Mouse (Mus musculus): ENCODE measurements around the gene Ccdc92b. TPM values are rescaled to one million over a fixed set of nuclear protein-coding genes. Genes with fewer than 3 reads are reported as not detected.
A peak's percentile ranks its signal among the peaks of the same experiment; 100 is the strongest.

Ccdc92b gene
- polyA plus RNA-seq, 1 experiment from 2014 or later = 3.3 TPM

DNA sequence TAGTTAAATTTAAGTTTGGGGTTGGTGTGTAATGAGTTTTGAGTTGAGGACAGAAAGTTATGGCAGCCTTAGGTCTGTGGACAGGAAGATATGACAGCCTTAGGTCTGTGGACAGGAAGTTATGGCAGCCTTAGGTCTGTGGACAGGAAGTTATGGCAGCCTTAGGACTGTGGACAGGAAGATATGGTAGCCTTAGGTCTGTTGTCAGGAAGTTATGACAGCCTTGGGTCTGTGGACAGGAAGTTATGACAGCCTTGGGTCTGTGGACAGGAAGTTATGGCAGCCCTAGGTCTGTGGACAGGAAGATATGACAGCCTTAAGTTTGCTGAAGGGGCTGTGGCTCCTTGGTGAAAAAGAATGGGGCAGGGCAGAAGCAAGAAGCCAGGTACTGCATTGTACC is 5.9 kb downstream of the Ccdc92b start:
- Histone ChIP-seq H3K9me3 (replicated peaks; ENCODE audit: control insufficient read depth, low read length, poor library complexity, severe bottlenecking) (no peaks in the 10 kb centered on the region), H3K36me3 (ENCODE audit: control insufficient read depth, insufficient read depth, low read length) (no peaks in the 10 kb centered on the region), H3K4me2 (ENCODE audit: low read length) (no peak overlapping the region), H3K27me3 (ENCODE audit: control insufficient read depth, insufficient read depth, low read depth, low read length) (no peaks in the 10 kb centered on the region), H3K4me3 (ENCODE audit: low read depth, low read length) (no peak overlapping the region), H3K9ac (ENCODE audit: low read depth, low read length) (no peak overlapping the region), H3K4me1 (ENCODE audit: control insufficient read depth, insufficient read depth, low read length) (peaks cover 4% of the 10 kb centered on the region), H3K27ac (ENCODE audit: low read length) (no peak overlapping the region)
- no peak for ATAC-seq

DNA sequence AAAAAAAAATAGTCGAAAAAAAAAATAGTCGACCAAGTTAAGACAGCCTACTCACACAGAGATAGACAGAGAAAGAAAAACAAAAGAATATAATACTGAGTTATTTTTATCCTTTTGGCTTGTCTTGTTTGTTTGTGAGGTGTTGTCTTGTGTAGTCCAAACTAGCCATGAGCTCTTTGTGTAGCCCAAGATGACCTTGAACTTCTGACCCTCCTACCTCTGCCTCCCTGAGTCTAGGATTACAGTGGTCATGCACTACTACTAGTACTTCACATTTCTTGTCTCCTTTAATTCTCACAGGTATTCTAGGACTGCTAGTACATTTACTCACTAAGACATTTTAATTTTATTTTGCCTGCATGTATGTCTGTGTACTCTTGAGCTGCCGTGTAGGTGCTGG is 8.1 kb downstream of the Ccdc92b start:
- Histone ChIP-seq H3K36me3 (ENCODE audit: control insufficient read depth, insufficient read depth, low read length) (0 out of 2 replicates have a peak, but pooled peaks cover 2% of the 10 kb centered on the region), H3K9ac (ENCODE audit: low read depth, low read length) (no peak overlapping the region), H3K4me1 (ENCODE audit: control insufficient read depth, insufficient read depth, low read length) (no peaks in the 10 kb centered on the region), H3K4me3 (ENCODE audit: low read depth, low read length) (no peak overlapping the region), H3K4me2 (ENCODE audit: low read length) (no peak overlapping the region), H3K9me3 (replicated peaks; ENCODE audit: control insufficient read depth, low read length, poor library complexity, severe bottlenecking) (no peaks in the 10 kb centered on the region), H3K27me3 (ENCODE audit: control insufficient read depth, insufficient read depth, low read depth, low read length) (no peaks in the 10 kb centered on the region), H3K27ac (ENCODE audit: low read length) (no peak overlapping the region)
- no peak for ATAC-seq
- WGBS = 73% methylated on average over 3 of the region's 3 CpGs

DNA sequence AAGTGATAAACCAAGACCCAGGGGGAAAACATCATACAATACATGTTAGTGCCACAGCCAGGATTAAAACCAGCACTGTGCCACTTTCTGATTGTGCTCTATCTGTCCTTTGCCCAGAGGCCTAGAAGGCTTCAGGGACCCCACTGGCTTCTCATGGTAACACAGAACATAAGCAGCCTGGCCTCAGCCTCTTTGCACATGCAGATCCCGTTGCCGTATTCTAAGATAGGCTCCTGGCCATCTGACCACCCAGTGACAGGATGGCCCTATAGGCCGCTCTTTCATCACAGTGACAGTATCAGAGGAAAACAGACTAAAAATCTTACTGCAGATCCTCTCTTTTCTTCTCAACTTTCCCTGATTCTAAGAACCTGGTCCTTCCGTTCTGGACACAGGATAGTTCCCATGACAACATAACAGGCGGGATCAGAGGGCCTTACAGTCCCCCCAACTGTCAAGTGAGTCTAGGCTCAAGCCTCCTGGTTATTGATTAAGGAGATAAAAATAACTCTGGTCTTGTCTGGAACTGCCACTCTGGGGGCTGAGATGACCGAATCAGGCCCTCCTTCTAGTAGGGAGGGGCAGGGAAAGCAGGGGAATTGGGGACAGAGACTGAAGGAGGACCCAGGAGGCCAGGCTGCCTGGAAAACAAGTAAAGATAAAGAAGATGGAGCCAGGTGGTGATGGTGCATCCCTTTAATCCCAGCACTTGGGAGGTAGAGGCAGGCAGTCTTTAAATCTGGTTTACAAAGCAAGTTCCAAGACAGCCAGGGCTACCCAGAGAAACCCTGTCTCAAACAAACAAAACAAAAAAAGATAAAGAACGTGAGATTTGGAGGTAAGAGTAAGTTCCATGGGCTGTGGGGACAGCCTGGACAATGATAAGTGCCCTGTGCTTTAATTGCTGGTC is 12.7 kb downstream of the Ccdc92b start:
- Histone ChIP-seq H3K9ac (ENCODE audit: low read depth, low read length) (no peak overlapping the region), H3K4me1 (ENCODE audit: control insufficient read depth, insufficient read depth, low read length) (peaks cover 2% of the 10 kb centered on the region), H3K9me3 (replicated peaks; ENCODE audit: control insufficient read depth, low read length, poor library complexity, severe bottlenecking) (no peaks in the 10 kb centered on the region), H3K27ac (ENCODE audit: low read length) (no peak overlapping the region), H3K27me3 (ENCODE audit: control insufficient read depth, insufficient read depth, low read depth, low read length) (no peaks in the 10 kb centered on the region; the same call in 1 of the 2 replicates), H3K36me3 (ENCODE audit: control insufficient read depth, insufficient read depth, low read length) (0 out of 2 replicates have a peak, but pooled peaks cover 2% of the 10 kb centered on the region), H3K4me3 (ENCODE audit: low read depth, low read length) (no peak overlapping the region), H3K4me2 (ENCODE audit: low read length) (no peak overlapping the region)
- 68% methylated on average over 7 of the region's 7 CpGs for WGBS
- no peak for ATAC-seq

- no peak overlapping the region for H3K4me2 ChIP-seq (ENCODE audit: low read length)
- no peak overlapping the region for H3K4me3 ChIP-seq (ENCODE audit: low read depth, low read length)
- 64% methylated on average over 5 of the region's 5 CpGs for WGBS
- no peaks in the 10 kb centered on the region for H3K9me3 ChIP-seq (replicated peaks; ENCODE audit: control insufficient read depth, low read length, poor library complexity, severe bottlenecking)
- H3K27me3 ChIP-seq (ENCODE audit: control insufficient read depth, insufficient read depth, low read depth, low read length) = no peaks in the 10 kb centered on the region; the same call in 1 of the 2 replicates
- 0 out of 2 replicates have a peak, but pooled peaks cover 2% of the 10 kb centered on the region for H3K36me3 ChIP-seq (ENCODE audit: control insufficient read depth, insufficient read depth, low read length)
- H3K4me1 ChIP-seq (ENCODE audit: control insufficient read depth, insufficient read depth, low read length) = peaks cover 17% of the 10 kb centered on the region
- no peak for ATAC-seq
- H3K9ac ChIP-seq (ENCODE audit: low read depth, low read length) = no peak overlapping the region
- no peak overlapping the region for H3K27ac ChIP-seq (ENCODE audit: low read length)
These were observed 15.3 kb downstream of the Ccdc92b start for GRCm38 (mm10) chr11:74634490-74635275.

DNA sequence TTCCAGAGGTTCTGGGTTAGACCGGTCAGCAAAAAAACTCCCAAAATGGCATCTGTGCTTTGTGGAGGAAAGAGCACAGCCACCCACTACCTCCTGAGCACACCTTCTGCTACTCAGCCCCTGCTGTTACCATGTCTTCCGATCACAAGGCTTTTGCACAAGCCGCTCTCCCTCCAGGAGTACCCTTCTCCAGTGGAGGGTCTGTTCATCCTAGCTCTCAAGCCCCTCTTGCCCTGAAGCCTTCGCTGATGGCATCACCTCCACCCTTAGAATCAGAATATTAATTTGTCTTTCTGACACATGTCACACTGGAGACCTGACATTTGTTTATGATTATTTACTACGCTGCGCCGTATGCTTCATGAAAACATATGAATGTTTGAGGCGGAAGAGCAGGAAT is 18.1 kb downstream of the Ccdc92b start:
- no peaks in the 10 kb centered on the region; the same call in 1 of the 2 replicates for H3K27me3 ChIP-seq (ENCODE audit: control insufficient read depth, insufficient read depth, low read depth, low read length)
- peaks cover 17% of the 10 kb centered on the region for H3K4me1 ChIP-seq (ENCODE audit: control insufficient read depth, insufficient read depth, low read length)
- H3K27ac ChIP-seq (ENCODE audit: low read length) = peak overlapping the region; percentile 95
- no peaks in the 10 kb centered on the region for H3K9me3 ChIP-seq (replicated peaks; ENCODE audit: control insufficient read depth, low read length, poor library complexity, severe bottlenecking)
- H3K36me3 ChIP-seq (ENCODE audit: control insufficient read depth, insufficient read depth, low read length) = no peaks in the 10 kb centered on the region
- ATAC-seq = peak; percentile 19; the same call in 1 of the 2 replicates
- H3K4me3 ChIP-seq (ENCODE audit: low read depth, low read length) = peak overlapping the region; percentile 58
- H3K4me2 ChIP-seq (ENCODE audit: low read length) = peak overlapping the region; percentile 92
- H3K9ac ChIP-seq (ENCODE audit: low read depth, low read length) = peak overlapping the region; percentile 95
- 14% methylated on average over 8 of the region's 8 CpGs for WGBS

- Histone ChIP-seq H3K36me3 (ENCODE audit: control insufficient read depth, insufficient read depth, low read length) (no peaks in the 10 kb centered on the region), H3K9ac (ENCODE audit: low read depth, low read length) (peak overlapping the region; percentile 95), H3K4me1 (ENCODE audit: control insufficient read depth, insufficient read depth, low read length) (peaks cover 17% of the 10 kb centered on the region), H3K27me3 (ENCODE audit: control insufficient read depth, insufficient read depth, low read depth, low read length) (no peaks in the 10 kb centered on the region; the same call in 1 of the 2 replicates), H3K27ac (ENCODE audit: low read length) (peak overlapping the region; percentile 95), H3K4me2 (ENCODE audit: low read length) (peak overlapping the region; percentile 92), H3K9me3 (replicated peaks; ENCODE audit: control insufficient read depth, low read length, poor library complexity, severe bottlenecking) (no peaks in the 10 kb centered on the region), H3K4me3 (ENCODE audit: low read depth, low read length) (peak overlapping the region; percentile 58)
- ATAC-seq = peak; percentile 86
- WGBS = under 1% methylated on average over 82 of the region's 86 CpGs
These were observed 18.8 kb downstream of the Ccdc92b start for GRCm38 (mm10) chr11:74637971-74638790.

DNA sequence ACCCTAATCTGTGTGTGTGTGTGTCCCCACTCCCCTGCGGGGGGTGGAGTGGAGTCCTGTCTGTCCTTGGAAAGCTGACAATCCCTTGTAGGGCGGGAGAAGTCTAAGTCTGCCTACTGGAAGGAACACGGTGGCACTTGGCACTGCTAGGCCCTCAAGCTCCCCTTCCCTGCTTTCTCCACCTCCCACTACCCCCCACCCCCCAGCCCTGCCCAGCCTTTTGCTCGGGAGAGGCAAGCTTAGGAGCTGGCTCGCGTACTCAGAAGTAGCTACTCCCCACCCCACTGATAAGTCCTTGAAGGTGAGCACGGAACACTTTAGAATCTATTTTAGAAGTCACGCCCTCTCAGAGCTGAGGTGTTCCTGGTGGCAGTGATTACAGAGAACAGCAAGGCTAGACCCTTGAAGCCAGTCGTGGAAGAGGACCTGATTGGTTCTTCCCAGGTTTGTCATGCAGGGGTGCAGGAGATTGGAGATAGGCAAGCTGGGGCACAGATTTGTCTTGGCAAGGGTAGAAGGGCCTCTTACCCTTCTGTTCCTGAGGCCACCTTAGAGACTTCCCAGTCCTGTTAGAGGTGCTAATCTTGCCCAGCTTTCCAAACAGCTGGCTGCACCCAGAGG is 19.5 kb downstream of the Ccdc92b start:
- Histone ChIP-seq H3K36me3 (ENCODE audit: control insufficient read depth, insufficient read depth, low read length) (no peaks in the 10 kb centered on the region), H3K4me1 (ENCODE audit: control insufficient read depth, insufficient read depth, low read length) (peaks cover 17% of the 10 kb centered on the region), H3K27ac (ENCODE audit: low read length) (peak overlapping the region; percentile 95), H3K4me2 (ENCODE audit: low read length) (peak overlapping the region; percentile 92), H3K9ac (ENCODE audit: low read depth, low read length) (peak overlapping the region; percentile 95), H3K4me3 (ENCODE audit: low read depth, low read length) (peak overlapping the region; percentile 58), H3K9me3 (replicated peaks; ENCODE audit: control insufficient read depth, low read length, poor library complexity, severe bottlenecking) (no peaks in the 10 kb centered on the region), H3K27me3 (ENCODE audit: control insufficient read depth, insufficient read depth, low read depth, low read length) (no peaks in the 10 kb centered on the region; the same call in 1 of the 2 replicates)
- 7% methylated on average over 9 of the region's 9 CpGs for WGBS
- ATAC-seq = peak; percentile 59

GRCm38 (mm10) chr11:74639628-74640027 is 20.2 kb downstream of the Ccdc92b start:
- no peaks in the 10 kb centered on the region for H3K36me3 ChIP-seq (ENCODE audit: control insufficient read depth, insufficient read depth, low read length)
- no peak for ATAC-seq
- H3K4me1 ChIP-seq (ENCODE audit: control insufficient read depth, insufficient read depth, low read length) = peaks cover 17% of the 10 kb centered on the region
- no peak overlapping the region for H3K9ac ChIP-seq (ENCODE audit: low read depth, low read length)
- WGBS = 71% methylated on average over 1 of the region's 1 CpGs
- no peak overlapping the region for H3K27ac ChIP-seq (ENCODE audit: low read length)
- no peaks in the 10 kb centered on the region; the same call in 1 of the 2 replicates for H3K27me3 ChIP-seq (ENCODE audit: control insufficient read depth, insufficient read depth, low read depth, low read length)
- H3K4me3 ChIP-seq (ENCODE audit: low read depth, low read length) = no peak overlapping the region
- no peaks in the 10 kb centered on the region for H3K9me3 ChIP-seq (replicated peaks; ENCODE audit: control insufficient read depth, low read length, poor library complexity, severe bottlenecking)
- H3K4me2 ChIP-seq (ENCODE audit: low read length) = no peak overlapping the region

Measured in midbrain, embryonic 16.5 days (tissue).